Mouse (Mus musculus): Measurements from ENCODE around the gene Gm47995. TPM values are rescaled to one million over a fixed set of nuclear protein-coding genes. Genes with fewer than 3 reads are reported as not detected.
"Not testable (repeated sequence)": the region's sequence is repeated elsewhere in the genome, so short reads cannot be mapped to it uniquely, and the experiment has no call there.

The Gm47995 gene
- total RNA-seq, 1 experiment from 2014 or later, result not detected

GRCm38 (mm10) chr1:151182266-151182665 lies 16.0 kb upstream of the Gm47995 start, which contains the start of gene Gm47985:
Gene Gm47985, plus strand, starts transcription at chr1:151182537.
- ATAC-seq (replicated peaks; ENCODE audit: low read depth, poor library complexity, severe bottlenecking), result not testable (repeated sequence)

DNA sequence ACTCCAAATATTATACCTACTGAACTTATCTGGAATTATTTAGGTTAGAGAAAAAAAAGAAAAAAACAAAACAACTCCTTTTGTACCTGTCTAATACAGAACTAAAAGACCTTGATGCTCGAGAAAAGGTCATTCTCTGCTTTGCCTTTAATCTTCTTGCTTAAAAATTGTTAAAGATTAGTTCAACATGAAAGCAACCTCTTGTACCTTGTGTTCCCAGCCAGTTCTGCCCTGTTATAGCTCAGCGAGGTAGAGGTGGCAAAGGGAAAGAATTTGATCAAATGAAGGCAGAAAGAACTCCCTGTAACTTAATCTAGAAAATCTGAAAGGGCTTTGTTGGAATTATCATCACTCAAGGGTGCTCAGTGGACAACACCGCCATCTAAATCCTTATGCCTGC lies 12.1 kb upstream of the Gm47995 start:
- not testable (repeated sequence) for ATAC-seq (replicated peaks; ENCODE audit: low read depth, poor library complexity, severe bottlenecking)

- ATAC-seq (replicated peaks; ENCODE audit: low read depth, poor library complexity, severe bottlenecking), result not testable (repeated sequence)
Observed at GRCm38 (mm10) chr1:151186879-151187424, 11.3 kb upstream of the Gm47995 start.

DNA sequence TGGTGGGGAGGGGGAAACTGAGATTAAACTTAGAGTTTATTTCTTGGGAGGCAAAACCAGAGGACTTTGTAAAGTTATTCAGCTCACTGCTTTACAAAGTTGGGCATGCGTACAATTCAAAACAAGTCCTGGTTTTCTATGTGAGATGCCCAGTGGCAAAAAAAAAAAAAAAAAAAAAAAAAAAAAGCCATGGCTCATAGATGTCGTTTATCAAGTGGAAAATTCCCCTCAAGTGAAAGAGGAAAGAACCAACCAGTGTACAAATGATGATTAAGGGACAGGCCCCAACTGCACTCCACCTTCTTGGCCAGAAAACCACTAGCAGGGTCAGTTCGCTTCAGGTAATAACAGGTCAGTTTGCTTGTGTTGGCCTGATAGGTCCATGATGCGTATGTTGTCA lies 9.8 kb upstream of the Gm47995 start:
- no peak for ATAC-seq (replicated peaks; ENCODE audit: low read depth, poor library complexity, severe bottlenecking)

GRCm38 (mm10) chr1:151192075-151192474 lies 6.2 kb upstream of the Gm47995 start, which contains the start of gene Gm8947:
Gene Gm8947, plus strand, starts transcription at chr1:151192376.
- ATAC-seq (replicated peaks; ENCODE audit: low read depth, poor library complexity, severe bottlenecking), result not testable (repeated sequence)

DNA sequence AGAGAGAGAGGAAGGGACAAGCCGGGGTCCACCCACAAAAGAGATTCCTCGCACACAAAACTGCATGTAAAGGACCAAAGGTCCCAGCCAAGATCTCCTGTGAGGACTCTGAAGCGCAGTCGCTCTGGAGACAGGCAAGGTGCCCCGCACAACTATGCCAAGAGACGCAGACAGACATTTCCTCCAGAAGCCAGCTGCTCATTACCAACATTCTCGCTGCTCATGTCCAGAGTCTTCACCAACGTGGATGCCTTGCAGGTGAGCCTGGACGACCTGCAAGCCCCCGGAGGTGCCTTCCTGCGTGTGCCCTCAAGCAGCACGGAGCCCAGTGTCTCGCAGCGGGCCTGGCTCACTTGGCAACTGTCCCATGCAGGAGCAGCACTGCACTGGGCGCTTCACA lies 5.5 kb upstream of the Gm47995 start:
- ATAC-seq (replicated peaks; ENCODE audit: low read depth, poor library complexity, severe bottlenecking), result not testable (repeated sequence)

GRCm38 (mm10) chr1:151195986-151196385 lies 2.3 kb upstream of the Gm47995 start:
- not testable (repeated sequence) for ATAC-seq (replicated peaks; ENCODE audit: low read depth, poor library complexity, severe bottlenecking)

DNA sequence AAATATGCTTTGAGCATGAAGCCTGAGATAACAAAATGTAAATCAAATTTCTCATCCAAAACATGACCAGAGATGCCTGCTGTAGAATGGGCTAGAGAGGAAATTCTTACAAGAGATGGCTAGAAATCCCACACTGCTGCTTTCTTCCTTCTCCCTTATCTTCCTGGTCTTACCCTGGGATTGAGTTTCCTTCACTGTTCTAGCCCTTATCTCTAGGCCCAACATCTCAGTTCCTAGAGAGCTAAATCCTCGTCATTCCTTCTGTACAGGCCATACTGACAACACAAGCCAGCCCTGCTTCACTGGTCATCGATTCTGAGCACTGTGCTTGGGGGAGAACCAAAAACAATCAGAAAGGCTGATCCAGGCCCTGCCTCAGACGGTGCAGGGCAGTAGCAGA lies 1.6 kb upstream of the Gm47995 start:
- ATAC-seq (replicated peaks; ENCODE audit: low read depth, poor library complexity, severe bottlenecking), result 0 out of 2 replicates have a peak, but pooled peaks have one; percentile 18

DNA sequence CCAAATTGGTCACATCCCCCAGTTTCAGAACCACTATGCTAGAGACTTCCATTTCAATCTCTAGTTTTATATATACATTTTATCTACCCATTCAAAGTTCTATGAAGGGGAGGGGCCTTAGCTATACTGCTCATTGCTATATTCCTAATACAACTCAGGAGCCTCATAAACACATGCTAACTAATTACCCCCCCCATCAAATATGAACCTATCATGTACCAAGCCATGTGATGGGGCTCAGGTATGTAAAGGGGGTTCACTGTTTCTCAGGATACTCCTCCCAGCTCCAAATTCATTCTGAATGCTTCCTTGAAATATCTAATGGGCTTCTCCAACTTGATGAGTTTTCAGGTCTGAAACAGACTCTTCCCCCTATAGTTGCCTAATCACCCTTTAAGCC lies 2.4 kb downstream of the Gm47995 start:
- not testable (repeated sequence) for ATAC-seq (replicated peaks; ENCODE audit: low read depth, poor library complexity, severe bottlenecking)

GRCm38 (mm10) chr1:151202771-151203170 lies 4.5 kb downstream of the Gm47995 start:
- ATAC-seq (replicated peaks; ENCODE audit: low read depth, poor library complexity, severe bottlenecking), result peak; percentile 46; the same call in 1 of the 2 replicates

DNA sequence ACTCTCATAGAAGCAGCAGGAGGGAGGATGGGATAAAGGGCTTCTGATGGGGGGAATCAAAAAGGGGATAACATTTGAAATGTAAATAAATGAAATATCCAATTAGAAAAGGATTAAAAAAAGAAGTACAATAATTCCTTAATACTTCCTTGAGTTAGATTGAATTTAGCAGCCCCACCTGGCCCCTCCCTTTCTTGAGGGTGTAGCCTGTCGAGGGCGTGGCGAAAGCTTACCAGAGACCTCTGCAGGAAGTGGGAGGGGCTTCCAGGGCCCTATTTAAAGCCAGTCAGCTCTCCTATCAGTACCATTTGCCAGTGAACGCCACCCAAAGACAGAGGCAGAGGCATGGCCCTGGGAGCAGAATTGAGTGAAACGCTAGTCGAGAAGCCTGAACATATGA lies 5.6 kb downstream of the Gm47995 start, which contains the start of gene 3110040M04Rik:
Gene 3110040M04Rik (plus strand): TSS at position 304 of the 400 bp plus-strand sequence.
- ATAC-seq (replicated peaks; ENCODE audit: low read depth, poor library complexity, severe bottlenecking), result not testable (repeated sequence)

DNA sequence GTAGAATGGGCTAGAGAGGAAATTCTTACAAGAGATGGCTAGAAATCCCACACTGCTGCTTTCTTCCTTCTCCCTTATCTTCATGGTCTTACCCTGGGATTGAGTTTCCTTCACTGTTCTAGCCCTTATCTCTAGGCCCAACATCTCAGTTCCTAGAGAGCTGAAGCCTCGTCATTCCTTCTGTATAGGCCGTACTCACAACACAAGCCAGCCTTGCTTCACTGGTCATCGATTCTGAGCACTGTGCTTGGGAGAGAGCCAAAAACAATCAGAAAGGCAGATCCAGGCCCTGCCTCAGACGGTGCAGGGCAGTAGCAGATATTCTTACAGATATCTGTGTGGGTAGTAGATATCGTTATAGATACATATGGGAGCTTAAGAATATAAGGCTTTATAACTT lies 10.2 kb downstream of the Gm47995 start:
- peak; percentile 57 for ATAC-seq (replicated peaks; ENCODE audit: low read depth, poor library complexity, severe bottlenecking)

DNA sequence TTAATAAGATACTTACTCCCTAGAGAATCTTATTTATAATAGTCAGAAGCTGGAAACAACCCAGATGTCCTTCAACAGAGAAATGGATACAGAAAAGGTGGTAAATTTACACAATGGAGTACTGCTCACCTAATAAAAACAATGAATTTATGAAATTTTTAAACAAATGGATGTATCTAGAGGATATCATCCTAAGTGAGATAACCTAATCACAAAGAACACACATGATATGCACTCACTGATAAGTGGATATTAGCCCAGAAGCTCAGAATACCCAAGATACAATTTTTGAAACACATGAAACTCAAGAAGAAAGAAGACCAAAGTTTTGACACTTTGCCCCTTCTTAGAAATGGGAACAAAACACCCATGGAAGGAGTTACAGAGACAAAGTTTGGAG lies 10.7 kb downstream of the Gm47995 start:
- not testable (repeated sequence) for ATAC-seq (replicated peaks; ENCODE audit: low read depth, poor library complexity, severe bottlenecking)

GRCm38 (mm10) chr1:151209824-151210355 lies 11.6 kb downstream of the Gm47995 start, which contains the start of gene Gm47996:
Gene Gm47996, plus strand, starts transcription at chr1:151210131.
- not testable (repeated sequence) for ATAC-seq (replicated peaks; ENCODE audit: low read depth, poor library complexity, severe bottlenecking)

DNA sequence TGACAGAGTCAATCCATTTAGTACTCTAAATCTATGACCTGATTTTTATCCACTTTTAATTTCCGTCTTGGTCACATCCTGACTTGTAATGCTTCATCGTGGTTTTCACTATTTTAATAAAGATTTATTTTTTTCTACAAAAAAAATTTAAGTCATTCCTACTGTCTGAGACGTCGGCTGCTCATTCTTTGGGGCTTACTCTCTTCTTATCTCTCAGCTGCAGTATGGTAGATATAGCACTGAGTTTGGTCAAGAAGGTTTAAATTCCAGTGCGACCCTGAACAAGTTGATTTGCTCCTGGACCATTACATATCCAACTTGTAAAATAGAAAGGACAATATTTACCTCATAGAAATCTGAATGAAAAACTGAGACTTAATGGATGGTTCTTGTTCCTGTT lies 13.4 kb downstream of the Gm47995 start:
- ATAC-seq (replicated peaks; ENCODE audit: low read depth, poor library complexity, severe bottlenecking), result not testable (repeated sequence)

DNA sequence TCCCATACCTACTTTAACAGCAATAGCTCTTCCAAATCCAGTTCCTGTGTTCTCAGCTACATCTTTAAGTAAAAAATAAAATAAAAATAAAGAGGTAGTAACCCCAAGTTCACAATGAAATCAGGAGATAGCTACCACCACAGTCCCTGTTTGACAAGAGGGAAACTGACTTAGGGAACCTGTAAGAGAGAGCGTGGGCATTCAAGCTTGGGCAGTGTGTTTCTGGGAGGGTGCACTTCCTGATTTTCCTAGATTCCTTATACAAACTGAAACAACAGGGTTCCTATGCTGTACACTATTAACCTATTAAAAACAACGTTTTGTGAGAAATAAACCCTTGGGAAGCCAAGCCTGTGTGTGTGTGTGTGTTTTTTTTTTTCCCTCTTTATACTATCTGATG lies 16.6 kb downstream of the Gm47995 start:
- peak; percentile 60 for ATAC-seq (replicated peaks; ENCODE audit: low read depth, poor library complexity, severe bottlenecking)

DNA sequence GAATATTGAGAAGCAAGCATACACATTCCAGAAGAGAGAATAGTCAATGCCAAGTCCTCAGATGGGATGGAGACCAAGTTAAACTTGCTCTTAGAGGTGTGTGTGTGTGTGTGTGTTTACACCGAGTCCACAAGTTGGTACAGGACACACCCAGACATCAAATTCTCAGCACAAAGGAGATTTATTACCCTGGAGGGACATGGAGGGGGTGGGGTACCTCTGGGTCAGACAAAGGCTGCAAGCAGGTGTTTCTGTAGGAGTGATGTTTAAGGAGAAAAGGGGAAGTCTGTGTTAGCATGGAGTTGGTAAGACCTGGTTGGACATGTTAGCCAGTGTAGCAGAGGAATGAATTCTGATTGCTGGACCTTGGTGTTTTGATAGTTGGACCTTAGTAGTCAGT lies 17.7 kb downstream of the Gm47995 start:
- ATAC-seq (replicated peaks; ENCODE audit: low read depth, poor library complexity, severe bottlenecking), result no peak

DNA sequence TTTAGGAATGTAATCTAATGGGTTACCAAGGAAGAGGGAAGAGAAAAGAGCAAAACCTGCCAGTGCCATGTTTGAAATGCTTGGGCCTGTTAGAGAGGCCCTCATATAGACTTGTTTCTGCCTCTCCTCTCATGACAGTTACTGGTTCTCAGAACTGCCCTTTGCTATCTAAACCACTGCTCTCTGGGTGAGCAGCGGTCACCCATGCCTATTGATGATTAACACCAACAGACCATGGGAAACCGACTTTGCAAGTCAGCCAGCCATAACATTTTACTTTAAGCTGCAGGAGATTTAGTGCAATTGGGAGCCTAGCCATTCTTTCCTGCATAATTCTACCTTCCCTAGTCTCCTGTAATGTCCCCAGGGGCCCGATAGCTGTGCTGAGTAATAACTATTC lies 18.2 kb downstream of the Gm47995 start:
- ATAC-seq (replicated peaks; ENCODE audit: low read depth, poor library complexity, severe bottlenecking), result no peak

DNA sequence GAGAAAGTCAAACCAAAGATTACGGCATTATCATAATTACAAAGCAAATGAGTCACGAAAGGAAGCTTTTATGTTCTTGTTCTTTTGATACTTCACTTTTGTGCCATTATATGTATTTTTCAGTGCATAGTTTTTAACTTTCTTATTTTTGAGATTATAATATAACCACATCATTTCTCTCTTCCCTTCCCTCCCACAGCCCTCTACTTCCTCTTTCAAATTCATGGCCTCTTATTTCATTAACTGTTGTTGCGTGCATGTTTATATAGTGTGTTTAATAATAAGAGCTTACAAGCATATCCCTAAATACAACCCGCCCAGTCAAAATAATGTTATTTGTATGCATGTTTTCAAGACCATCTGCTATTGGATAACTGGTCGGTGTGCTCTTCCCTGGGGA lies 20.8 kb downstream of the Gm47995 start:
- peak; percentile 57; the same call in 1 of the 2 replicates for ATAC-seq (replicated peaks; ENCODE audit: low read depth, poor library complexity, severe bottlenecking)

- ATAC-seq (replicated peaks; ENCODE audit: low read depth, poor library complexity, severe bottlenecking), result no peak
Observed at GRCm38 (mm10) chr1:151220098-151220497, 21.9 kb downstream of the Gm47995 start.

DNA sequence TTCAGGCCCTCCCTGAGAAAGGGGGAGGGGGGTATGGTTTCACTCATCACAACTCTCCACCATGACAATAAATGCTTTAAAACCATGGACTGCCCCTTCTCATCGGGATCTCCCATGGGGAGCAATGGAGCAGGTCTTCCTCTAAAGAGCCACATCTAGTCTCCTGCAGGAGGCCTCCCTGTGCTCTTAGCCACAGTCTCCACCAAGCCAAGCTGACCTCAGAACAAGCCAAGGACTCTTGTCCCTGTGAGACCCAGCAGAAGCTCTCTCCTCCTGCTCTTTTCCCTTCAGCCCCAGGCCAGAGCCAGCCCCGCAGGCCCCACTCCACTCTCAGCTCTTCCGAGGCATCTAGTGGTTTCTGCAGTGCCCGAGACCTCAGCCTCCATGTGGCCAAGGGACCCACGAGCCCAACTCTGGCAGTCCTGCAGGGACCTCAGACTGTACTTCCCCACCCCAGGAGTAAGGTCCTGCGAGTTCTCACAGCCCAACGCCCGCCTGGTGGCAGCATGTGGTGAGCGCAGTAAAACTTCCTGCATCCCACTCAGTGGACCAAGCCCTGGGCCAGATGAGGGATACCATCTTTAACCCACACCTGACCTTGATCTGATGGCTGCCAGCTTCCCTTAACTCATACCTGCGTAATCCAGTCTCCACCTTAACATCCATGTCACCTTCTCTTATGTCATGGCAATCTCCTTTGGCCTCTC lies 24.5 kb downstream of the Gm47995 start:
- 0 out of 2 replicates have a peak, but pooled peaks have one; percentile 39 for ATAC-seq (replicated peaks; ENCODE audit: low read depth, poor library complexity, severe bottlenecking)

Data from common myeloid progenitor, adult 5-6 weeks (primary cell).